Mouse (Mus musculus) neutrophil, adult 5-6 weeks (primary cell): ENCODE measurements around the gene Wdr45b. TPM values are rescaled to one million over a fixed set of nuclear protein-coding genes. Genes with fewer than 3 reads are reported as not detected.
"Not testable (repeated sequence)": the region's sequence is repeated elsewhere in the genome, so short reads cannot be mapped to it uniquely, and the experiment has no call there.

Experiments used
- ATAC-seq: fragments of 151-379, 151-347 bp; 2 replicates; pipeline ENCODE4 v1.8.0; 2017; ENCODE audit warnings: mild to moderate bottlenecking, moderate TSS enrichment; ENCODE audit not compliant: insufficient number of reproducible peaks, poor library complexity, low FRiP score, severe bottlenecking; ENCODE audit errors: extremely low read depth
- total RNA-seq: library from RNA; stranded (forward); fragments of 200-1000 nt; gene quantifications from 2 replicates; pipeline ENCODE4 v1.2.3, GENCODE M21; 2017

Gene Wdr45b
- total RNA-seq = 51.9 and 56.8 TPM in 2 replicates

- ATAC-seq = peak; percentile 94
Measured at GRCm38 (mm10) chr11:121354091-121354707, at the start of gene Wdr45b. Gene Wdr45b (minus strand): TSS chr11:121354445.

GRCm38 (mm10) chr11:121392405-121392804, 38.2 kb upstream of the Wdr45b start:
- no peak for ATAC-seq

- ATAC-seq = no peak
Measured at GRCm38 (mm10) chr11:121390793-121391192, 36.5 kb upstream of the Wdr45b start.

GRCm38 (mm10) chr11:121388554-121388945, 34.3 kb upstream of the Wdr45b start:
- ATAC-seq = no peak

GRCm38 (mm10) chr11:121387750-121388553, 33.7 kb upstream of the Wdr45b start, which contains the start of gene Rab40b:
Gene Rab40b (minus strand): TSS chr11:121388251.
- 0 out of 2 replicates have a peak, but pooled peaks have one; percentile 7 for ATAC-seq

- no peak for ATAC-seq
Measured at GRCm38 (mm10) chr11:121380294-121380693, 26.0 kb upstream of the Wdr45b start.

GRCm38 (mm10) chr11:121378644-121379043, 24.4 kb upstream of the Wdr45b start:
- ATAC-seq = no peak

- no peak for ATAC-seq
Measured at GRCm38 (mm10) chr11:121373305-121373704, 19.1 kb upstream of the Wdr45b start.

- no peak for ATAC-seq
Measured at GRCm38 (mm10) chr11:121370337-121370994, 16.2 kb upstream of the Wdr45b start.

GRCm38 (mm10) chr11:121369622-121370021, 15.4 kb upstream of the Wdr45b start:
- ATAC-seq = no peak

GRCm38 (mm10) chr11:121368731-121369130, 14.5 kb upstream of the Wdr45b start:
- no peak for ATAC-seq

- no peak for ATAC-seq
Measured at GRCm38 (mm10) chr11:121367170-121367707, 13.0 kb upstream of the Wdr45b start.

- ATAC-seq = peak; percentile 49; the same call in 1 of the 2 replicates
Measured at GRCm38 (mm10) chr11:121362212-121362611, 8.0 kb upstream of the Wdr45b start.

GRCm38 (mm10) chr11:121353326-121354090, 737 bp downstream of the Wdr45b start:
- no peak for ATAC-seq

GRCm38 (mm10) chr11:121348727-121349126, 5.5 kb downstream of the Wdr45b start:
- not testable (repeated sequence) for ATAC-seq

- ATAC-seq = no peak
Measured at GRCm38 (mm10) chr11:121348166-121348565, 6.1 kb downstream of the Wdr45b start.

- ATAC-seq = no peak
Measured at GRCm38 (mm10) chr11:121347036-121347435, 7.2 kb downstream of the Wdr45b start.

- ATAC-seq = not testable (repeated sequence)
Measured at GRCm38 (mm10) chr11:121342423-121342822, 11.8 kb downstream of the Wdr45b start.

- no peak for ATAC-seq
Measured at GRCm38 (mm10) chr11:121340287-121340686, 14.0 kb downstream of the Wdr45b start.
